Mouse (Mus musculus) urinary bladder, postnatal 4 days (tissue): Measurements from ENCODE around the gene Nlrp3.
"Not testable (repeated sequence)": the region's sequence is repeated elsewhere in the genome, so short reads cannot be mapped to it uniquely, and the experiment has no call there.

ENCODE experiments used
- DNase-seq, 2 experiments: peaks; one replicate each; pipeline ENCODE4 v3.0.0; 2021 to 2022; ENCODE audit warnings: low spot score in 2 of 2

Gene Nlrp3

GRCm38 (mm10) chr11:59531562-59531961 lies 9.8 kb upstream of the Nlrp3 start:
- no peak for DNase-seq

- DNase-seq = peak in 1 of 2 experiments; percentile 68
Measured at GRCm38 (mm10) chr11:59537218-59538130, 3.9 kb upstream of the Nlrp3 start.

DNA sequence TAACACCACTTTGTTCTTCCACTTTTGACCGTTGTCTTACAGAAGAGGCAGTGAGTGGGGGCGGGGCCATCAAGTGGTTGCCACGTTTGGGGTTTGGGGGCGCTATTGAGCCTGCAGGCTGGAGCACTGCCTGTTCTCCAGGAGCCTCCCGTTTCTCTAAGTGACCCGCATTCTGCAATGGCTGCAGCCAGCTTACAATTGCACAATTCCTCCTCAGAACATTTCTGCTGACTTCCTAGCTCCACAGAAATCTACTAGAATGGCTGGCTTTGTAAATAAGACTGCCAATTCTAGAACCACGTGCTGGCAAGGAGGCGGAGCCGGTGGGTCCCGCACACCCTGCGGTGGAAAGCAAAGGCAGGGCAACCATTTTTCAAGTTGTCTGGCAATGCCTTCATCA lies 3.0 kb upstream of the Nlrp3 start:
- DNase-seq = peak; percentile 59 to 75

- DNase-seq = no peak
Measured at GRCm38 (mm10) chr11:59540123-59540522, 1.2 kb upstream of the Nlrp3 start.

DNA sequence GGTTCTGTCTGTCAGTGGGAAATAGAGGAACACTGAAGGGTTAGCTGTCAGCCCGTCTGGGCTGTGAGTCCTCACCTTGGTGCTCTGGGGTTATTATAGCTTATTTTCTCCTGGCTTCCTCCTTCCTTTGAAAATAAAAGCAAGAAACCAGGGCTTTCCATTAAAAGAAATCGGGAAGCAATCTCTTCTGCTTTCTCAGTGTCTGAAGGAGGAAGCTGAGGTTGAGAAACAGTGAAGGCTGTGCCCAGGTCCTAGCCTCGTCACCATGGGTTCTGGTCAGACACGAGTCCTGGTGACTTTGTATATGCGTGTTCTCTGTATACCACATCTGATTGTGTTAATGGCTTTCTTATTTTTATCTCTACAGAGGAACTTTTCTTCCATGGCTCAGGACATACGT lies 1.1 kb downstream of the Nlrp3 start:
- DNase-seq = no peak

DNA sequence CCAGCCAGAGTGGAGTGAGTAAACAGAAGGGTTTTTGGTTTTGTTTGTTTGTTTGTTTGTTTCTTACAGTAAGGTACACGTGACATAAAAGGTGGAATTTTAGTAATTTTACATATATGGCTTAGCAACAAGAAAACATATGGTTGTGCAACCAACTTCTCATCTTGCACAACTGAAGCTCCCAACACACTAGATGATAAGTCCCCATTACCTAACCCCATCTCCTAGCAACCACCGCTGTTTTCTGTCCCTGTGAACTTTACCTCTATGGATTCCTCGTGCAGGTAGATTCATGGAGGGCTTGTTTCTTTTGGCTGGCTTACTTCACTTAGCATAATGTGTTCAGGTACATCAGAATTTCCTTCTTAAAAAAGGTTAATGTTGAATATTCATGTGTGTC lies 2.0 kb downstream of the Nlrp3 start:
- DNase-seq = no peak

- DNase-seq = no peak
Measured at GRCm38 (mm10) chr11:59544005-59544404, 2.6 kb downstream of the Nlrp3 start.

DNA sequence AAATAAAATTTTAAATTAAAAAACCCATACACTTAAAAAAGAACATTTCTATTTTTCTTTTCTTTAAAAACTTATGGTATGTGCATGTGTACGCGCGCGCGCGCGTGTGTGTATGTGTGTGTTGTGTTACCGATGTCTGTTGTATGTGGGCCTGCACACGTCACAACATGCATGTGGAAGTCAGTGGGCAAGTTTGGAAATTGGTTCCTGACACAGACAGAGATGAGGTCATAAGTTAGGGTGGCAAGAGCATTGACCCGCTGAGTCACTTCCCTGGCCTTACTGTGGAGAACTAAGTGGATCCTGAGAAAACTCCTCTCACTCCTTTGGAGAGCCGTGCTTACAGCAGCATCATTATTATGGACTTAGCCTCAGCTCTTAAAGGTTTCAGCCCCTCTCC lies 12.8 kb downstream of the Nlrp3 start:
- no peak for DNase-seq

- DNase-seq = no peak
Measured at GRCm38 (mm10) chr11:59554535-59554934, 13.2 kb downstream of the Nlrp3 start.

DNA sequence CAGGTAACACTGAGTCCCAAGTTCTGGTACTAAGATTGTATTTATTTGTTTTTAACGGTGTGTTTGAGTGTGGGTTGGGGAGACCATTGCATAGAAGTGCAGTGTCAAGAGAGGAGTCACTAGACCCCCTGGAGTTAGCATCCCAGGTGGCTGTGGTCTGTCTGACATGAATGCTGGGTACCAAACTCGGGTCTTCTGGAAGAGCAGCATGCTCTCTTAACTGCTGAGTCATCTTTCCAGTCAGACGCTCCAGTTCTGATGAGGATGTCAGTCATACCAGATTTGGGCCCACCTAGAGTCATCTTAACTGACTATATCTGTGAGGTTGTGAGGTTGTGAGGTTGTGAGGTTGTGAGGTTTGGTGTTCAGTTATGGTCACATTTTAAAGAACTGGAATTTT lies 19.5 kb downstream of the Nlrp3 start:
- DNase-seq = no peak

DNA sequence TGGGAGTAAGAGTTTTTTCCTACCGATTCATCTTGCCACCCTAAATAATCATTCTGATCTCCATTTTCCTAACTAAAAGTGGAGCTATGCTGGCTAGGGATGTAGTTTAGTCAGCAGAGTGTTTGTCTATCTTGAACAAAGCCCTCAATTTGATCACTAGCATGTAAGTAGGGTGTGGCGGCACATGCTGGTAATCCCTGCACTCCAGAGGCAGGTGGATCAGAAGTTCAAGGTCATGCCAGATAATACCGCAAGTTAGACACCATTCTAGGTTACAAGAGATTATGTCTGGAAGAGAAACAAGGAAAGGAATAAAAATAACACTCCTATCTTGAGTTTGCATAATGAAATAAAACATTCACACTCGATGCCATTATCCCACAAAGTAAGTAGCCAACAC lies 21.0 kb downstream of the Nlrp3 start:
- DNase-seq = no peak

GRCm38 (mm10) chr11:59562837-59563236 lies 21.5 kb downstream of the Nlrp3 start:
- DNase-seq = no peak

DNA sequence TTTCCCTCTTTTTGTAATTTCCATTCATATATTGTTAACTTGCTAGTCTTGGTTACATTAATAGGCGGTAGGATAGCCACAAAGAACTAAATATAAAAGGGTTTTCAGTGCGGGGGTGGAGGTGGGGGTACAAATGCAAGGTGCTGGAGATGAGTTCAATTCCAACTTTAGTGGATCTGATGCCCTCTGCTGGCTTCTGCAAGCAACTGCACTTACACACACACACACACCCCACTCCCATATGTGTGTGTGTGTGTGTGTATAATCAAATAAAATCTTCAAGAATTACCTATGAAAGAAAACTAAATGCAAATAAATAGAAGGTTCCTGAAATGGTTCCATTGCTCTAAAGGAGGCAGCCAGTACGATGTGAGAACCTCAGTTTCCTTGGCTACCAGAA lies 27.9 kb downstream of the Nlrp3 start:
- no peak for DNase-seq

DNA sequence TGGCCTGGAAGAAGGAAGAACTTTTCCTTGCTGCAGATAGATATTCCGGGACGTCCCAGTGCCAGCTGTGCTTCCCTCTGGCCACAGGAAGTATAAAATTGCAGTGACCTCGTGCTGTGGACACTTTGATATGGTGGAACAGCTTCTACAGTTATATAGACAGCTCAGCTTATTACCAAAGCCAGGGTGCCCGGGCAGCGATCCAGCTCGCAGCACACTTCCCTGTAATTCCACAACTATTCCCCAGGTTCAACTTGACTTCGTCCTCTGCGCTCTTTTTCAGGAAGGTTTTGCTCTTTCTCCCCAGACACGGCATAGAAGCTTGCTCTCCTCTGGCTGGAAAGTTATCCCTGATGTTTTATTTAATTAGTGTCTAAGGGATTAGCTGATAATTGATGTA lies 34.4 kb downstream of the Nlrp3 start:
- DNase-seq = peak in 1 of 2 experiments; percentile 25

DNA sequence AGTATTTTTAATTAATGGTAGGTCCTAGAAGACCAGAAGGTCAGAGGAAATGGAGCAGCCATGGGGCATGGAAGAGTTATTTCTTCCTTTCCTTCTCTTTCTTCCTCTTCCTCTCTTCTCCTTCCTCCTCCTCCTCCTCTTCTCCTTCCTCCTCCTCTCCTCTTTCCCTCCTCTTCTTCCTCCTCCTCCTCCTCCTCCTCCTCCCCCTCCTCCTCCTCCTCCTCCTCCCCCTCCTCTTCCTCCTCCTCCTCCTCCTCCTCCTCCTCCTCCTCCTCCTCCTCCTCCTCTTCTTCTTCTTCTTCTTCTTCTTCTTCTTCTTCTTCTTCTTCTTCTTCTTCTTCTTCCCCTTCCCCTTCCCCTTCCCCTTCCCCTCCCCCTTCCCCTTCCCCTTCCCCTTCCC lies 34.8 kb downstream of the Nlrp3 start, which contains the start of gene Olfr222:
TSS of gene Olfr222 (minus strand) at position 101 of the 400 bp plus-strand sequence.
- DNase-seq = not testable (repeated sequence)

- DNase-seq = no peak
Measured at GRCm38 (mm10) chr11:59584539-59584938, 43.2 kb downstream of the Nlrp3 start.

DNA sequence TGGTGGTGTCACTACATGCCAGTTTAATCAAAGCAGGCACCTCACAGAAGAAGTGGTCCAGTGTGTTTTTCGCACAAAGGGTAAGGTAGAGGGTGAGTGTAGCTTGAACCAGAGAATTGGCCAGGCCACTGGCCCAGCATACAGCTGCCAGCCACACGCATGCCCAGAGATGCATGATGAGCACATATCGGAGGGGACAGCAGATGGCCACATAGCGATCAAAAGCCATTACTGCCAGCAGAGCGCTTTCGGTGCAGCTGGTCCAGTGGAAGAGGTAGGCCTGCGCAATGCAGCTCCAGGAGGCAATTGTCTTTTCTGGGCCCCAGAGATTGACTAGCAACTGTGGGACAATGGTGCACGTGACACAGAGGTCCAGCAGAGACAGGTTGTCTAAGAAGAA lies 48.1 kb downstream of the Nlrp3 start:
- no peak for DNase-seq

DNA sequence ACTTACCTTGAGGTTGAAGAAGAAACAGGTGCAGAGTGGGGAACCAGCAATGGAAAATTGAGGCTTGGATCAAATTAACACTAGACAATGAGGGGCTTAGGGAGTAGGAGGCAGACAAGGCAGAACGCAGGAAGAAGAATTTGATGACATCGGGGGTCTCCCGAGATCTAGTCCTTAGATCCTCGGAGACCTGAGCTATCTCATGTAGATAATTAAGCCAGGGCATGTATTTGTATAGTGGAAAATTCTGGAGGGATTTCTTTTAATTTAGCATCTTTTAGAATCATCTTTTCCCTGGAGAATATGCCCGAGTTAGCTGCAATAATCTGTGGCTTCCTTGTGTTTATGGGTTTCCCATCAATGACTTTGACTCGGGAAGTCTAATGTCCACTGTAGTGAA lies 51.8 kb downstream of the Nlrp3 start, which contains the start of gene Olfr223:
TSS of gene Olfr223 (minus strand) at position 101 of the 400 bp plus-strand sequence.
- no peak for DNase-seq

- no peak for DNase-seq
Measured at GRCm38 (mm10) chr11:59596091-59596490, 54.7 kb downstream of the Nlrp3 start.

GRCm38 (mm10) chr11:59596950-59597349 lies 55.6 kb downstream of the Nlrp3 start:
- no peak for DNase-seq

- DNase-seq = no peak
Measured at GRCm38 (mm10) chr11:59599211-59599610, 57.8 kb downstream of the Nlrp3 start.

DNA sequence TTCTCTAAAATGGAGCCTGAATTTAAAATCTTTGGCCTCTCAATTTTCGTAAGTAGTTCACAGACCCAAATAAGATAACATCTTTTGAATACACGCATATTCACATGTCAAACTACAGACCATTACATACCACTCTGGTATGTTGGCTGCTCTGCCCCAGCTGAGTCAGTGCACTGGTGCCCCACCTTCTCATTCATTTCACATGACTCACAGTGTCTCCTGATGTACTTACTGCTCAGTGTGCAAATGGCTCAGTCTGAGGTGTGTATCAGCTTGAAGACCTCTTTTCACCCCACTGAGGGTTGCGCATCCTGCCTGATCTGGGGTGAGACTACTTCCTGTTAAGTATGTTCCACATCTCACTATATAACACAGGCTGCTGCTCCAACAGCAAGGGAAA lies 59.5 kb downstream of the Nlrp3 start:
- peak in 1 of 2 experiments; percentile 22 for DNase-seq

- no peak for DNase-seq
Measured at GRCm38 (mm10) chr11:59602287-59602686, 60.9 kb downstream of the Nlrp3 start.
